Mouse (Mus musculus): ENCODE data around the gene Usp25. TPM values are rescaled to one million over a fixed set of nuclear protein-coding genes. Genes with fewer than 3 reads are reported as not detected.

Gene Usp25
- polyA plus RNA-seq, 1 experiment from 2014 or later: 29.9 TPM

GRCm38 (mm10) chr16:77015380-77016346 lies 2.2 kb downstream of the Usp25 start:
- ATAC-seq (ENCODE audit: insufficient number of reproducible peaks, low FRiP score): no peak
- Histone ChIP-seq H3K4me1 (replicated peaks) (peaks cover 32% of the 10 kb centered on the region), H3K9ac (no peak overlapping the region), H3K4me3 (peak overlapping the region; percentile 92), H3K27me3 (replicated peaks) (no peaks in the 10 kb centered on the region), H3K36me3 (no peaks in the 10 kb centered on the region), H3K27ac (ENCODE audit: poor library complexity, severe bottlenecking) (no peak overlapping the region), H3K9me3 (replicated peaks) (no peaks in the 10 kb centered on the region), H3K4me2 (no peak overlapping the region)
- WGBS: 46% methylated on average over 4 of the region's 4 CpGs

- Histone ChIP-seq H3K27ac (ENCODE audit: poor library complexity, severe bottlenecking) (no peak overlapping the region), H3K9ac (no peak overlapping the region), H3K4me1 (replicated peaks) (peaks cover 34% of the 10 kb centered on the region), H3K4me3 (no peak overlapping the region), H3K27me3 (replicated peaks) (no peaks in the 10 kb centered on the region), H3K36me3 (no peaks in the 10 kb centered on the region), H3K9me3 (replicated peaks) (no peaks in the 10 kb centered on the region), H3K4me2 (no peak overlapping the region)
- 61% methylated on average over 7 of the region's 7 CpGs for WGBS
- no peak for ATAC-seq (ENCODE audit: insufficient number of reproducible peaks, low FRiP score)
Measured at GRCm38 (mm10) chr16:77017931-77018330, 4.4 kb downstream of the Usp25 start.

- Histone ChIP-seq H3K4me3 (no peak overlapping the region), H3K9ac (no peak overlapping the region), H3K27ac (ENCODE audit: poor library complexity, severe bottlenecking) (no peak overlapping the region), H3K9me3 (replicated peaks) (peaks cover 7% of the 10 kb centered on the region), H3K4me1 (replicated peaks) (peaks cover 34% of the 10 kb centered on the region), H3K4me2 (no peak overlapping the region), H3K36me3 (peaks cover 12% of the 10 kb centered on the region), H3K27me3 (replicated peaks) (no peaks in the 10 kb centered on the region)
- 59% methylated on average over 3 of the region's 3 CpGs for WGBS
- peak; percentile 59; the same call in 1 of the 2 replicates for ATAC-seq (ENCODE audit: insufficient number of reproducible peaks, low FRiP score)
Measured at GRCm38 (mm10) chr16:77020190-77020589, 6.7 kb downstream of the Usp25 start.

- H3K9ac ChIP-seq: no peak overlapping the region
- WGBS: 71% methylated on average over 7 of the region's 7 CpGs
- no peaks in the 10 kb centered on the region for H3K27me3 ChIP-seq (replicated peaks)
- no peak overlapping the region for H3K4me2 ChIP-seq
- peaks cover 7% of the 10 kb centered on the region for H3K9me3 ChIP-seq (replicated peaks)
- peaks cover 39% of the 10 kb centered on the region for H3K4me1 ChIP-seq (replicated peaks)
- no peak for ATAC-seq (ENCODE audit: insufficient number of reproducible peaks, low FRiP score)
- no peak overlapping the region for H3K27ac ChIP-seq (ENCODE audit: poor library complexity, severe bottlenecking)
- H3K4me3 ChIP-seq: no peak overlapping the region
- peaks cover 14% of the 10 kb centered on the region for H3K36me3 ChIP-seq
Measured at GRCm38 (mm10) chr16:77023627-77024379, 10.3 kb downstream of the Usp25 start.

GRCm38 (mm10) chr16:77026099-77026498 lies 12.6 kb downstream of the Usp25 start:
- Histone ChIP-seq H3K27me3 (replicated peaks) (no peaks in the 10 kb centered on the region), H3K36me3 (peaks cover 14% of the 10 kb centered on the region), H3K4me1 (replicated peaks) (peaks cover 43% of the 10 kb centered on the region), H3K4me3 (no peak overlapping the region), H3K9me3 (replicated peaks) (peaks cover 7% of the 10 kb centered on the region), H3K9ac (no peak overlapping the region), H3K4me2 (no peak overlapping the region), H3K27ac (ENCODE audit: poor library complexity, severe bottlenecking) (no peak overlapping the region)
- ATAC-seq (ENCODE audit: insufficient number of reproducible peaks, low FRiP score): no peak
- WGBS: 92% methylated on average over 4 of the region's 4 CpGs

GRCm38 (mm10) chr16:77026933-77027332 lies 13.4 kb downstream of the Usp25 start:
- peaks cover 7% of the 10 kb centered on the region for H3K9me3 ChIP-seq (replicated peaks)
- H3K9ac ChIP-seq: no peak overlapping the region
- peak overlapping the region; percentile 47 for H3K27ac ChIP-seq (ENCODE audit: poor library complexity, severe bottlenecking)
- H3K4me3 ChIP-seq: no peak overlapping the region
- peaks cover 44% of the 10 kb centered on the region for H3K4me1 ChIP-seq (replicated peaks)
- peak; percentile 82 for ATAC-seq (ENCODE audit: insufficient number of reproducible peaks, low FRiP score)
- 36% methylated on average over 6 of the region's 6 CpGs for WGBS
- peaks cover 14% of the 10 kb centered on the region for H3K36me3 ChIP-seq
- H3K27me3 ChIP-seq (replicated peaks): no peaks in the 10 kb centered on the region
- H3K4me2 ChIP-seq: peak overlapping the region; percentile 33; the same call in 1 of the 2 replicates

- Histone ChIP-seq H3K27me3 (replicated peaks) (no peaks in the 10 kb centered on the region), H3K9me3 (replicated peaks) (peaks cover 7% of the 10 kb centered on the region), H3K4me2 (peak overlapping the region; percentile 65), H3K36me3 (peaks cover 14% of the 10 kb centered on the region), H3K4me3 (peak overlapping the region; percentile 25), H3K4me1 (replicated peaks) (peaks cover 44% of the 10 kb centered on the region), H3K9ac (no peak overlapping the region), H3K27ac (ENCODE audit: poor library complexity, severe bottlenecking) (peak overlapping the region; percentile 66)
- ATAC-seq (ENCODE audit: insufficient number of reproducible peaks, low FRiP score): no peak
- WGBS: 59% methylated on average over 14 of the region's 14 CpGs
Measured at GRCm38 (mm10) chr16:77027976-77028686, 14.6 kb downstream of the Usp25 start.

- Histone ChIP-seq H3K9me3 (replicated peaks) (peaks cover 7% of the 10 kb centered on the region), H3K27me3 (replicated peaks) (no peaks in the 10 kb centered on the region), H3K4me1 (replicated peaks) (peaks cover 41% of the 10 kb centered on the region), H3K4me2 (peak overlapping the region; percentile 65), H3K27ac (ENCODE audit: poor library complexity, severe bottlenecking) (peak overlapping the region; percentile 66), H3K9ac (peak overlapping the region; percentile 43; the same call in 1 of the 2 replicates), H3K4me3 (peak overlapping the region; percentile 25), H3K36me3 (peaks cover 16% of the 10 kb centered on the region)
- WGBS: 34% methylated on average over 10 of the region's 10 CpGs
- ATAC-seq (ENCODE audit: insufficient number of reproducible peaks, low FRiP score): no peak
Measured at GRCm38 (mm10) chr16:77028687-77029417, 15.3 kb downstream of the Usp25 start.

- no peak for ATAC-seq (ENCODE audit: insufficient number of reproducible peaks, low FRiP score)
Measured at GRCm38 (mm10) chr16:77030435-77030834, 16.9 kb downstream of the Usp25 start.

GRCm38 (mm10) chr16:77034329-77034728 lies 20.8 kb downstream of the Usp25 start:
- 80% methylated on average over 5 of the region's 5 CpGs for WGBS
- H3K36me3 ChIP-seq: peaks cover 34% of the 10 kb centered on the region
- no peak overlapping the region for H3K27ac ChIP-seq (ENCODE audit: poor library complexity, severe bottlenecking)
- no peak overlapping the region for H3K4me3 ChIP-seq
- no peaks in the 10 kb centered on the region for H3K9me3 ChIP-seq (replicated peaks)
- no peak overlapping the region for H3K9ac ChIP-seq
- no peak overlapping the region for H3K4me2 ChIP-seq
- peaks cover 20% of the 10 kb centered on the region for H3K4me1 ChIP-seq (replicated peaks)
- ATAC-seq (ENCODE audit: insufficient number of reproducible peaks, low FRiP score): no peak
- H3K27me3 ChIP-seq (replicated peaks): no peaks in the 10 kb centered on the region

More at GRCm38 (mm10) chr16:77030435-77030834, 16.9 kb downstream of the Usp25 start:
- WGBS: 30% methylated on average over 2 of the region's 2 CpGs
- Histone ChIP-seq H3K4me2 (no peak overlapping the region), H3K4me3 (no peak overlapping the region), H3K27ac (ENCODE audit: poor library complexity, severe bottlenecking) (no peak overlapping the region), H3K4me1 (replicated peaks) (peaks cover 41% of the 10 kb centered on the region), H3K9ac (no peak overlapping the region), H3K9me3 (replicated peaks) (no peaks in the 10 kb centered on the region), H3K27me3 (replicated peaks) (no peaks in the 10 kb centered on the region), H3K36me3 (peaks cover 9% of the 10 kb centered on the region)

Measured in heart, embryonic 12.5 days (tissue).